Mouse (Mus musculus) gonadal fat pad, adult 2 months (tissue): Measurements from ENCODE around the gene Tlcd1. TPM values are rescaled to one million over a fixed set of nuclear protein-coding genes. Genes with fewer than 3 reads are reported as not detected.

Experiments used
- DNase-seq: peaks from one replicate; pipeline ENCODE4 v3.0.0-alpha.2; 2012; ENCODE audit warnings: low read depth
- polyA plus RNA-seq: library from polyadenylated mRNA; depleted of rRNA; stranded (reverse); fragments of >200 nt; gene quantifications from 2 replicates; pipeline ENCODE4 v1.2.3, GENCODE M21; 2012; rRNA removed

Tlcd1 gene
- polyA plus RNA-seq, 1 experiment, result 143 TPM

GRCm38 (mm10) chr11:78205361-78206206, 29.1 kb downstream of the Tlcd1 start:
- no peak for DNase-seq

- no peak for DNase-seq
Measured at GRCm38 (mm10) chr11:78207190-78207589, 30.7 kb downstream of the Tlcd1 start.

- DNase-seq, result no peak
Measured at GRCm38 (mm10) chr11:78209886-78210285, 33.4 kb downstream of the Tlcd1 start.

GRCm38 (mm10) chr11:78210615-78211014, 34.1 kb downstream of the Tlcd1 start:
- peak; percentile 61 for DNase-seq

- DNase-seq, result no peak
Measured at GRCm38 (mm10) chr11:78211513-78211912, 35.0 kb downstream of the Tlcd1 start.

- no peak for DNase-seq
Measured at GRCm38 (mm10) chr11:78213086-78213817, 36.7 kb downstream of the Tlcd1 start.

GRCm38 (mm10) chr11:78215709-78216317, 39.3 kb downstream of the Tlcd1 start:
- no peak for DNase-seq

GRCm38 (mm10) chr11:78223586-78223985, 47.1 kb downstream of the Tlcd1 start:
- DNase-seq, result no peak

Other genes starting within 250 kb of the Tlcd1 start
- gene Sez6, start 245.9 kb upstream of the Tlcd1 start, polyA plus RNA-seq, result 1.2 and 1.3 TPM in 2 replicates
- gene Phf12, start 194.0 kb upstream of the Tlcd1 start, polyA plus RNA-seq, result 33.5 and 45.5 TPM in 2 replicates
- gene Dhrs13, start 144.4 kb upstream of the Tlcd1 start, polyA plus RNA-seq, result 3.3 TPM in 2 replicates
- 97.0 and 123 TPM in 2 replicates for gene Flot2, start 138.8 kb upstream of the Tlcd1 start, polyA plus RNA-seq
- 26.2 and 33.1 TPM in 2 replicates for gene Eral1, start 96.3 kb upstream of the Tlcd1 start, polyA plus RNA-seq
- 15.7 and 20.7 TPM in 2 replicates for gene Fam222b, start 82.1 kb upstream of the Tlcd1 start, polyA plus RNA-seq
- gene Traf4, start 11.1 kb upstream of the Tlcd1 start, polyA plus RNA-seq, result 34.7 and 38.2 TPM in 2 replicates
- gene Nek8, start within 50 bp of the Tlcd1 start, polyA plus RNA-seq, result 17.3 and 19.3 TPM in 2 replicates
- gene Rpl23a, start 6.9 kb downstream of the Tlcd1 start, polyA plus RNA-seq, result 284 and 314 TPM in 2 replicates
- 78.6 and 114 TPM in 2 replicates for gene Rab34, start 11.7 kb downstream of the Tlcd1 start, polyA plus RNA-seq
- gene Proca1, start 16.7 kb downstream of the Tlcd1 start, polyA plus RNA-seq, result 4.6 and 6.2 TPM in 2 replicates
- 161 and 190 TPM in 2 replicates for gene Sdf2, start 69.0 kb downstream of the Tlcd1 start, polyA plus RNA-seq
- 14.8 and 25.0 TPM in 2 replicates for gene Supt6, start 69.3 kb downstream of the Tlcd1 start, polyA plus RNA-seq
- gene 2610507B11Rik, start 85.0 kb downstream of the Tlcd1 start, polyA plus RNA-seq, result 99.8 and 106 TPM in 2 replicates
- gene BC030499, start 114.1 kb downstream of the Tlcd1 start, polyA plus RNA-seq, result 0.13 and 0.20 TPM in 2 replicates
- 1.2 and 1.4 TPM in 2 replicates for gene Spag5, start 124.8 kb downstream of the Tlcd1 start, polyA plus RNA-seq
- 34.4 and 59.8 TPM in 2 replicates for gene Aldoc, start 146.3 kb downstream of the Tlcd1 start, polyA plus RNA-seq
- gene Pigs, start 151.7 kb downstream of the Tlcd1 start, polyA plus RNA-seq, result 69.5 and 94.1 TPM in 2 replicates
- 84.3 and 193 TPM in 2 replicates for gene Unc119, start 166.8 kb downstream of the Tlcd1 start, polyA plus RNA-seq
- not detected in 2 replicates for gene Foxn1, start 209.8 kb downstream of the Tlcd1 start, polyA plus RNA-seq
- 8.7 and 12.2 TPM in 2 replicates for gene Slc13a2, start 245.5 kb downstream of the Tlcd1 start, polyA plus RNA-seq